Mouse (Mus musculus) megakaryocyte progenitor cell, adult 5-6 weeks (primary cell): ENCODE measurements at regions not wholly inside any gene's neighbourhood (a gene's known extent, or its start where the extent isn't known, plus 50 kb on each side); places are given as distances from the start of the nearest gene placed in this dataset.
A peak's percentile ranks its signal among the peaks of the same experiment; 100 is the strongest.

Experiments
- ATAC-seq: replicated peaks from 2 replicates; pipeline ENCODE4 v1.8.0; 2016; ENCODE audit warnings: mild to moderate bottlenecking, moderate TSS enrichment, inconsistent platforms; ENCODE audit not compliant: poor library complexity

GRCm38 (mm10) chr2:169452956-169453355 lies 134.6 kb downstream of the Gm11011 start:
- no peak for ATAC-seq

GRCm38 (mm10) chr2:169450801-169451200 lies 136.7 kb downstream of the Gm11011 start:
- no peak for ATAC-seq

- ATAC-seq, result no peak
These were observed 139.9 kb downstream of the Gm11011 start for GRCm38 (mm10) chr2:169447495-169448280.

GRCm38 (mm10) chr2:169445877-169446276 lies 141.7 kb downstream of the Gm11011 start:
- no peak for ATAC-seq

GRCm38 (mm10) chr2:169445371-169445770 lies 142.2 kb downstream of the Gm11011 start:
- no peak for ATAC-seq

GRCm38 (mm10) chr2:169443271-169443670 lies 144.3 kb downstream of the Gm11011 start:
- no peak for ATAC-seq

GRCm38 (mm10) chr2:169431516-169431915 lies 156.0 kb downstream of the Gm11011 start:
- no peak for ATAC-seq

- ATAC-seq, result no peak
These were observed 158.1 kb downstream of the Gm11011 start for GRCm38 (mm10) chr2:169429411-169429810.

- ATAC-seq, result no peak
These were observed 163.2 kb downstream of the Gm11011 start for GRCm38 (mm10) chr2:169424166-169424920.

GRCm38 (mm10) chr2:169412361-169412760 lies 175.2 kb downstream of the Gm11011 start:
- no peak for ATAC-seq

GRCm38 (mm10) chr2:169410080-169410479 lies 177.5 kb downstream of the Gm11011 start:
- no peak for ATAC-seq

- ATAC-seq, result no peak
These were observed 182.4 kb downstream of the Gm11011 start for GRCm38 (mm10) chr2:169404908-169405690.

GRCm38 (mm10) chr2:169397758-169398157 lies 189.8 kb downstream of the Gm11011 start:
- no peak for ATAC-seq

GRCm38 (mm10) chr2:169397013-169397412 lies 190.5 kb downstream of the Gm11011 start:
- no peak for ATAC-seq

GRCm38 (mm10) chr2:169396294-169396693 lies 191.3 kb downstream of the Gm11011 start:
- ATAC-seq, result no peak

GRCm38 (mm10) chr2:169389611-169390010 lies 197.9 kb downstream of the Gm11011 start:
- no peak for ATAC-seq

- ATAC-seq, result no peak
These were observed 199.0 kb downstream of the Gm11011 start for GRCm38 (mm10) chr2:169388569-169388968.

- ATAC-seq, result no peak
These were observed 199.6 kb downstream of the Gm11011 start for GRCm38 (mm10) chr2:169387765-169388518.

- no peak for ATAC-seq
These were observed 203.8 kb downstream of the Gm11011 start for GRCm38 (mm10) chr2:169383701-169384100.

GRCm38 (mm10) chr2:169373069-169373468 lies 214.5 kb downstream of the Gm11011 start:
- peak; percentile 69 for ATAC-seq

- no peak for ATAC-seq
These were observed 222.5 kb downstream of the Gm11011 start for GRCm38 (mm10) chr2:169365046-169365445.
